Mouse (Mus musculus): ENCODE measurements around the gene Slit1. TPM values are rescaled to one million over a fixed set of nuclear protein-coding genes. Genes with fewer than 3 reads are reported as not detected.

Gene Slit1
- polyA plus RNA-seq, 1 experiment from 2014 or later = 14.4 TPM

- H3K4me2 ChIP-seq = peak overlapping the region; percentile 17; the same call in 1 of the 2 replicates
- H3K4me1 ChIP-seq = peaks cover 39% of the 10 kb centered on the region
- WGBS = 12% methylated on average over 15 of the region's 15 CpGs
- H3K4me3 ChIP-seq = no peak overlapping the region
- peak; percentile 67; the same call in 1 of the 2 replicates for ATAC-seq
- no peak overlapping the region for H3K9ac ChIP-seq
- H3K27me3 ChIP-seq = peaks cover 36% of the 10 kb centered on the region
- no peaks in the 10 kb centered on the region for H3K9me3 ChIP-seq (replicated peaks)
- H3K27ac ChIP-seq = no peak overlapping the region
- no peaks in the 10 kb centered on the region for H3K36me3 ChIP-seq (ENCODE audit: poor library complexity, severe bottlenecking)
These were observed 11.3 kb upstream of the Slit1 start for GRCm38 (mm10) chr19:41754760-41755159.

GRCm38 (mm10) chr19:41751906-41752305 is 8.4 kb upstream of the Slit1 start:
- 66% methylated on average over 11 of the region's 11 CpGs for WGBS
- peak overlapping the region; percentile 16; the same call in 1 of the 2 replicates for H3K9ac ChIP-seq
- H3K4me2 ChIP-seq = no peak overlapping the region
- no peak overlapping the region for H3K27ac ChIP-seq
- H3K4me3 ChIP-seq = no peak overlapping the region
- peaks cover 44% of the 10 kb centered on the region for H3K27me3 ChIP-seq
- no peak for ATAC-seq
- H3K9me3 ChIP-seq (replicated peaks) = no peaks in the 10 kb centered on the region
- H3K4me1 ChIP-seq = peaks cover 42% of the 10 kb centered on the region
- no peaks in the 10 kb centered on the region for H3K36me3 ChIP-seq (ENCODE audit: poor library complexity, severe bottlenecking)

GRCm38 (mm10) chr19:41747436-41747835 is 4.0 kb upstream of the Slit1 start:
- no peak overlapping the region for H3K9ac ChIP-seq
- no peak overlapping the region for H3K4me3 ChIP-seq
- H3K27ac ChIP-seq = no peak overlapping the region
- no peak overlapping the region for H3K4me2 ChIP-seq
- no peaks in the 10 kb centered on the region for H3K9me3 ChIP-seq (replicated peaks)
- H3K4me1 ChIP-seq = peaks cover 69% of the 10 kb centered on the region
- no peaks in the 10 kb centered on the region for H3K36me3 ChIP-seq (ENCODE audit: poor library complexity, severe bottlenecking)
- peaks cover 30% of the 10 kb centered on the region for H3K27me3 ChIP-seq
- WGBS = 88% methylated on average over 14 of the region's 14 CpGs
- no peak for ATAC-seq

- peaks cover 73% of the 10 kb centered on the region for H3K4me1 ChIP-seq
- ATAC-seq = peak; percentile 91
- WGBS = 15% methylated on average over 15 of the region's 15 CpGs
- H3K4me2 ChIP-seq = peak overlapping the region; percentile 3
- H3K9me3 ChIP-seq (replicated peaks) = no peaks in the 10 kb centered on the region
- H3K27ac ChIP-seq = peak overlapping the region; percentile 87
- H3K4me3 ChIP-seq = no peak overlapping the region
- no peaks in the 10 kb centered on the region for H3K36me3 ChIP-seq (ENCODE audit: poor library complexity, severe bottlenecking)
- peak overlapping the region; percentile 46; the same call in 1 of the 2 replicates for H3K9ac ChIP-seq
- H3K27me3 ChIP-seq = peaks cover 32% of the 10 kb centered on the region
These were observed 2.6 kb upstream of the Slit1 start for GRCm38 (mm10) chr19:41745941-41746557.

GRCm38 (mm10) chr19:41738896-41739295 is 4.6 kb downstream of the Slit1 start:
- Histone ChIP-seq H3K9me3 (replicated peaks) (no peaks in the 10 kb centered on the region), H3K4me3 (peak overlapping the region; percentile 11; the same call in 1 of the 2 replicates), H3K27me3 (peaks cover 59% of the 10 kb centered on the region), H3K9ac (peak overlapping the region; percentile 18; the same call in 1 of the 2 replicates), H3K4me2 (peak overlapping the region; percentile 94), H3K27ac (peak overlapping the region; percentile 83), H3K4me1 (peaks cover 99% of the 10 kb centered on the region), H3K36me3 (ENCODE audit: poor library complexity, severe bottlenecking) (no peaks in the 10 kb centered on the region)
- 9% methylated on average over 4 of the region's 4 CpGs for WGBS
- ATAC-seq = no peak

- Histone ChIP-seq H3K4me3 (peak overlapping the region; percentile 16), H3K9me3 (replicated peaks) (no peaks in the 10 kb centered on the region), H3K4me2 (peak overlapping the region; percentile 94), H3K9ac (peak overlapping the region; percentile 18; the same call in 1 of the 2 replicates), H3K27me3 (peaks cover 59% of the 10 kb centered on the region), H3K27ac (peak overlapping the region; percentile 83), H3K36me3 (ENCODE audit: poor library complexity, severe bottlenecking) (no peaks in the 10 kb centered on the region), H3K4me1 (peaks cover 94% of the 10 kb centered on the region)
- peak; percentile 52; the same call in 1 of the 2 replicates for ATAC-seq
- WGBS = 1% methylated on average over 14 of the region's 14 CpGs
These were observed 5.0 kb downstream of the Slit1 start for GRCm38 (mm10) chr19:41738429-41738805.

- H3K4me2 ChIP-seq = peak overlapping the region; percentile 94
- no peaks in the 10 kb centered on the region for H3K36me3 ChIP-seq (ENCODE audit: poor library complexity, severe bottlenecking)
- peaks cover 89% of the 10 kb centered on the region for H3K4me1 ChIP-seq
- ATAC-seq = peak; percentile 84
- peak overlapping the region; percentile 16 for H3K4me3 ChIP-seq
- 0 out of 2 replicates have a peak overlapping the region, but pooled peaks have one; percentile 24 for H3K9ac ChIP-seq
- WGBS = under 1% methylated on average over 18 of the region's 18 CpGs
- H3K27me3 ChIP-seq = peaks cover 54% of the 10 kb centered on the region
- H3K9me3 ChIP-seq (replicated peaks) = no peaks in the 10 kb centered on the region
- H3K27ac ChIP-seq = peak overlapping the region; percentile 83
These were observed 5.6 kb downstream of the Slit1 start for GRCm38 (mm10) chr19:41737657-41738428.

GRCm38 (mm10) chr19:41734685-41735084 is 8.8 kb downstream of the Slit1 start:
- Histone ChIP-seq H3K9me3 (replicated peaks) (0 out of 2 replicates have a peak, but pooled peaks cover 7% of the 10 kb centered on the region), H3K4me2 (peak overlapping the region; percentile 32), H3K9ac (no peak overlapping the region), H3K4me3 (no peak overlapping the region), H3K27ac (peak overlapping the region; percentile 51), H3K36me3 (ENCODE audit: poor library complexity, severe bottlenecking) (peaks cover 10% of the 10 kb centered on the region), H3K27me3 (peaks cover 24% of the 10 kb centered on the region), H3K4me1 (peaks cover 57% of the 10 kb centered on the region)
- WGBS = 3% methylated on average over 10 of the region's 10 CpGs
- peak; percentile 59 for ATAC-seq

- peak; percentile 28; the same call in 1 of the 2 replicates for ATAC-seq
- Histone ChIP-seq H3K27ac (peak overlapping the region; percentile 60), H3K9me3 (replicated peaks) (no peaks in the 10 kb centered on the region), H3K4me1 (peaks cover 19% of the 10 kb centered on the region), H3K27me3 (no peaks in the 10 kb centered on the region), H3K4me2 (no peak overlapping the region), H3K9ac (no peak overlapping the region), H3K4me3 (no peak overlapping the region), H3K36me3 (ENCODE audit: poor library complexity, severe bottlenecking) (peaks cover 22% of the 10 kb centered on the region)
- WGBS = 17% methylated on average over 2 of the region's 2 CpGs
These were observed 18.0 kb downstream of the Slit1 start for GRCm38 (mm10) chr19:41725491-41725890.

GRCm38 (mm10) chr19:41724831-41725470 is 18.5 kb downstream of the Slit1 start:
- ATAC-seq = peak; percentile 80
- Histone ChIP-seq H3K9ac (no peak overlapping the region), H3K4me1 (peaks cover 19% of the 10 kb centered on the region), H3K36me3 (ENCODE audit: poor library complexity, severe bottlenecking) (peaks cover 21% of the 10 kb centered on the region), H3K27me3 (no peaks in the 10 kb centered on the region), H3K9me3 (replicated peaks) (no peaks in the 10 kb centered on the region), H3K27ac (peak overlapping the region; percentile 60), H3K4me3 (no peak overlapping the region), H3K4me2 (no peak overlapping the region)
- 15% methylated on average over 9 of the region's 9 CpGs for WGBS

- H3K4me1 ChIP-seq = peaks cover 33% of the 10 kb centered on the region
- H3K36me3 ChIP-seq (ENCODE audit: poor library complexity, severe bottlenecking) = peaks cover 21% of the 10 kb centered on the region
- H3K9me3 ChIP-seq (replicated peaks) = no peaks in the 10 kb centered on the region
- no peak overlapping the region for H3K9ac ChIP-seq
- no peak overlapping the region for H3K4me2 ChIP-seq
- H3K27me3 ChIP-seq = no peaks in the 10 kb centered on the region
- no peak overlapping the region for H3K4me3 ChIP-seq
- no peak overlapping the region for H3K27ac ChIP-seq
- 46% methylated on average over 2 of the region's 2 CpGs for WGBS
- no peak for ATAC-seq
These were observed 20.1 kb downstream of the Slit1 start for GRCm38 (mm10) chr19:41723337-41723736.

- no peak overlapping the region for H3K4me2 ChIP-seq
- H3K36me3 ChIP-seq (ENCODE audit: poor library complexity, severe bottlenecking) = 0 out of 2 replicates have a peak, but pooled peaks cover 5% of the 10 kb centered on the region
- H3K4me3 ChIP-seq = no peak overlapping the region
- ATAC-seq = no peak
- H3K27me3 ChIP-seq = peaks cover 11% of the 10 kb centered on the region; the same call in 1 of the 2 replicates
- H3K27ac ChIP-seq = peak overlapping the region; percentile 57; the same call in 1 of the 2 replicates
- no peaks in the 10 kb centered on the region for H3K9me3 ChIP-seq (replicated peaks)
- peaks cover 53% of the 10 kb centered on the region for H3K4me1 ChIP-seq
- 71% methylated on average over 8 of the region's 8 CpGs for WGBS
- no peak overlapping the region for H3K9ac ChIP-seq
These were observed 24.0 kb downstream of the Slit1 start for GRCm38 (mm10) chr19:41719436-41719835.
